Mouse (Mus musculus) MEL (cell line): Measurements from ENCODE around the gene Gm42791.

Source experiments
- BHLHE40 ChIP-seq: IDR thresholded peaks from 2 replicates; pipeline ENCODE4 v1.6.1; 2012; ENCODE audit warnings: low read depth, mild to moderate bottlenecking, inconsistent platforms, low read length, improper control_type of control experiment, borderline replicate concordance
- CTCF ChIP-seq, 3 experiments: IDR thresholded peaks in 2 of 3; conservative IDR thresholded peaks in 1 of 3; 2 replicates each; pipeline ENCODE4 v1.5.1; 2011 to 2012; ENCODE audit warnings: low read length in 3 of 3, low read depth in 2 of 3, mild to moderate bottlenecking in 2 of 3, improper control_type of control experiment in 1 of 3, inconsistent platforms in 1 of 3, mixed read lengths in 1 of 3, moderate library complexity in 1 of 3; ENCODE audit not compliant: control insufficient read depth in 1 of 3, insufficient read depth in 1 of 3, poor library complexity in 1 of 3, severe bottlenecking in 1 of 3
- EP300 ChIP-seq, 2 experiments: IDR thresholded peaks; 2 replicates each; pipeline ENCODE4 v1.6.1; 2011; ENCODE audit warnings: improper control_type of control experiment in 2 of 2, low read length in 2 of 2, low read depth in 1 of 2, mild to moderate bottlenecking in 1 of 2
- ETS1 ChIP-seq: IDR thresholded peaks from 2 replicates; pipeline ENCODE4 v1.6.1; 2012; ENCODE audit warnings: low read depth, mild to moderate bottlenecking, inconsistent platforms, low read length, improper control_type of control experiment, moderate library complexity
- JUND ChIP-seq: IDR thresholded peaks from 2 replicates; pipeline ENCODE4 v1.6.1; 2011; ENCODE audit warnings: low read depth, mild to moderate bottlenecking, improper control_type of control experiment, low read length
- MAX ChIP-seq: IDR thresholded peaks from 2 replicates; pipeline ENCODE4 v1.6.1; 2011; ENCODE audit warnings: low read length, improper control_type of control experiment
- MYC ChIP-seq: IDR thresholded peaks from 2 replicates; pipeline ENCODE4 v1.6.1; 2011; ENCODE audit warnings: low read depth, mild to moderate bottlenecking, low read length, improper control_type of control experiment, moderate library complexity
- POLR2A ChIP-seq, 2 experiments: IDR thresholded peaks; 2 replicates each; pipeline ENCODE4 v1.6.1; 2011 to 2012; ENCODE audit warnings: low read length in 2 of 2, mild to moderate bottlenecking in 2 of 2, control low read depth in 1 of 2, improper control_type of control experiment in 1 of 2, low read depth in 1 of 2, moderate library complexity in 1 of 2; ENCODE audit not compliant: control insufficient read depth in 1 of 2, insufficient read depth in 1 of 2, poor library complexity in 1 of 2
- RAD21 ChIP-seq: IDR thresholded peaks from 2 replicates; pipeline ENCODE4 v1.6.1; 2011; ENCODE audit warnings: mild to moderate bottlenecking, low read depth, low read length, improper control_type of control experiment
- RCOR1 ChIP-seq: IDR thresholded peaks from 2 replicates; pipeline ENCODE4 v1.6.1; 2012; ENCODE audit warnings: low read depth, mild to moderate bottlenecking, inconsistent platforms, low read length, improper control_type of control experiment
- SMC3 ChIP-seq: IDR thresholded peaks from 2 replicates; pipeline ENCODE4 v1.6.1; 2011; ENCODE audit warnings: low read depth, low read length, improper control_type of control experiment
- TAL1 ChIP-seq: IDR thresholded peaks from 2 replicates; pipeline ENCODE4 v1.6.1; 2012; ENCODE audit warnings: mild to moderate bottlenecking, inconsistent platforms, low read length, moderate library complexity, mixed read lengths
- USF1 ChIP-seq: IDR thresholded peaks from 2 replicates; pipeline ENCODE4 v1.6.1; 2014; ENCODE audit warnings: low read depth, mild to moderate bottlenecking, inconsistent platforms, low read length, improper control_type of control experiment, moderate library complexity

DNA sequence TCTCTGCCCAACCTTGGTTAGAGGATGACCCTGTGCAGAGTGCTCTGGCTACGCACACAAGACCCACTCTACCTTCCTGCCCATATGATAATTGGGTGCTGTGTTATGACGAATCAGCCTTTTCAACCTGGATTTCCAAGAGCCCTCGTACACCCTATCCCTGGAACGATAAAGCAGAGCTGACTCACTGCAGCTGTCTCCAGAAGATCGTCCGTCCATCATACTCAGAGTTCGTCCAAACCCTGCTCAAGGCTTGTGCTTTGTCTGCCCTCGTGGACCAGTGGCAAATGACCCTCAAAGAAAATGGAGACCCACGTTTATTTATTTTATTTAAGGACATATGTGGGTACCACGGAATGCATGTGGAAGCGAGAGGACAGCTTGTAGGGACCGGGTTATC lies 19.9 kb downstream of the Gm42791 start:
- TF ChIP-seq POLR2A (IDR thresholded peaks at IDR 0.05; ENCODE audit: control insufficient read depth in 1 of 2, insufficient read depth in 1 of 2, low read depth in 1 of 2, low read length in 2 of 2, poor library complexity in 1 of 2) = no peak
- no peak for TF ChIP-seq JUND
- TF ChIP-seq TAL1 = no peak
- TF ChIP-seq CTCF (IDR thresholded peaks at IDR 0.05 in 2 of 3, conservative IDR thresholded peaks at IDR 0.05 in 1 of 3; ENCODE audit: control insufficient read depth in 1 of 3, insufficient read depth in 1 of 3, low read depth in 2 of 3, low read length in 3 of 3, poor library complexity in 1 of 3, severe bottlenecking in 1 of 3) = no peak
- TF ChIP-seq SMC3 = no peak
- no peak for TF ChIP-seq EP300 (IDR thresholded peaks at IDR 0.05; ENCODE audit: low read depth in 1 of 2, low read length in 2 of 2)
- TF ChIP-seq MYC = no peak
- no peak for TF ChIP-seq ETS1
- TF ChIP-seq USF1 = no peak
- TF ChIP-seq RAD21 = no peak
- TF ChIP-seq MAX = no peak
- no peak for TF ChIP-seq BHLHE40
- TF ChIP-seq RCOR1 = no peak
